Mouse (Mus musculus): ENCODE results near the gene Palm2.
"Not testable (repeated sequence)": the region's sequence is repeated elsewhere in the genome, so short reads cannot be mapped to it uniquely, and the experiment has no call there.

Gene Palm2

GRCm38 (mm10) chr4:57433941-57434704 lies at the start of gene Palm2:
Gene Palm2 (plus strand): TSS chr4:57434247.
- DNase-seq (ENCODE audit: extremely low read depth, low read depth, low spot score): no peak

GRCm38 (mm10) chr4:57384355-57384754 lies 49.7 kb upstream of the Palm2 start:
- no peak for DNase-seq (ENCODE audit: extremely low read depth, low read depth, low spot score)

GRCm38 (mm10) chr4:57391103-57391502 lies 42.9 kb upstream of the Palm2 start:
- DNase-seq (ENCODE audit: extremely low read depth, low read depth, low spot score): peak; percentile 1

GRCm38 (mm10) chr4:57396414-57396813 lies 37.6 kb upstream of the Palm2 start:
- no peak for DNase-seq (ENCODE audit: extremely low read depth, low read depth, low spot score)

- not testable (repeated sequence) for DNase-seq (ENCODE audit: extremely low read depth, low read depth, low spot score)
Measured at GRCm38 (mm10) chr4:57412385-57412784, 21.7 kb upstream of the Palm2 start.

GRCm38 (mm10) chr4:57413016-57413415 lies 21.0 kb upstream of the Palm2 start:
- no peak for DNase-seq (ENCODE audit: extremely low read depth, low read depth, low spot score)

- DNase-seq (ENCODE audit: extremely low read depth, low read depth, low spot score): not testable (repeated sequence)
Measured at GRCm38 (mm10) chr4:57413670-57414069, 20.4 kb upstream of the Palm2 start.

GRCm38 (mm10) chr4:57424011-57424410 lies 10.0 kb upstream of the Palm2 start:
- no peak for DNase-seq (ENCODE audit: extremely low read depth, low read depth, low spot score)

GRCm38 (mm10) chr4:57428317-57428716 lies 5.7 kb upstream of the Palm2 start:
- no peak for DNase-seq (ENCODE audit: extremely low read depth, low read depth, low spot score)

GRCm38 (mm10) chr4:57434705-57435360 lies 786 bp downstream of the Palm2 start:
- DNase-seq (ENCODE audit: extremely low read depth, low read depth, low spot score): no peak

- DNase-seq (ENCODE audit: extremely low read depth, low read depth, low spot score): no peak
Measured at GRCm38 (mm10) chr4:57436286-57436685, 2.2 kb downstream of the Palm2 start.

GRCm38 (mm10) chr4:57446082-57446481 lies 12.0 kb downstream of the Palm2 start:
- no peak for DNase-seq (ENCODE audit: extremely low read depth, low read depth, low spot score)

GRCm38 (mm10) chr4:57446854-57447444 lies 12.9 kb downstream of the Palm2 start:
- no peak for DNase-seq (ENCODE audit: extremely low read depth, low read depth, low spot score)

GRCm38 (mm10) chr4:57451896-57452295 lies 17.8 kb downstream of the Palm2 start:
- DNase-seq (ENCODE audit: extremely low read depth, low read depth, low spot score): no peak

GRCm38 (mm10) chr4:57452661-57453060 lies 18.6 kb downstream of the Palm2 start:
- no peak for DNase-seq (ENCODE audit: extremely low read depth, low read depth, low spot score)

- DNase-seq (ENCODE audit: extremely low read depth, low read depth, low spot score): no peak
Measured at GRCm38 (mm10) chr4:57462378-57462777, 28.3 kb downstream of the Palm2 start.

GRCm38 (mm10) chr4:57482435-57482834 lies 48.4 kb downstream of the Palm2 start:
- no peak for DNase-seq (ENCODE audit: extremely low read depth, low read depth, low spot score)

GRCm38 (mm10) chr4:57486392-57486791 lies 52.3 kb downstream of the Palm2 start:
- no peak for DNase-seq (ENCODE audit: extremely low read depth, low read depth, low spot score)

GRCm38 (mm10) chr4:57489887-57490286 lies 55.8 kb downstream of the Palm2 start:
- DNase-seq (ENCODE audit: extremely low read depth, low read depth, low spot score): no peak

- peak; percentile 26 for DNase-seq (ENCODE audit: extremely low read depth, low read depth, low spot score)
Measured at GRCm38 (mm10) chr4:57504792-57505191, 70.7 kb downstream of the Palm2 start.

GRCm38 (mm10) chr4:57510576-57510975 lies 76.5 kb downstream of the Palm2 start:
- DNase-seq (ENCODE audit: extremely low read depth, low read depth, low spot score): no peak

GRCm38 (mm10) chr4:57511734-57512133 lies 77.7 kb downstream of the Palm2 start:
- no peak for DNase-seq (ENCODE audit: extremely low read depth, low read depth, low spot score)

All from fat pad, adult 2 months (tissue).